Mouse (Mus musculus) CH12.LX (cell line): Measurements from ENCODE around the gene Sall1. TPM values are rescaled to one million over a fixed set of nuclear protein-coding genes. Genes with fewer than 3 reads are reported as not detected.

Experiments used
- DNase-seq: peaks from one replicate; pipeline ENCODE4 v3.0.0-alpha.2; 2013; ENCODE audit errors: extremely low read depth
- H3K27ac ChIP-seq: 2 replicates; pipeline ENCODE4 v1.5.1; 2012; ENCODE audit warnings: low read depth, mild to moderate bottlenecking, control low read depth, moderate library complexity; ENCODE audit not compliant: insufficient read depth
- H3K27me3 ChIP-seq: replicated peaks from 2 replicates; pipeline ENCODE3; 2012; ENCODE audit warnings: inconsistent platforms
- H3K36me3 ChIP-seq, 2 experiments: replicated peaks in 1 of 2; 2 replicates each; pipeline versions ENCODE3 to v1.6.1; 2012; ENCODE audit warnings: inconsistent platforms in 1 of 2, low read length in 1 of 2, mild to moderate bottlenecking in 1 of 2, mixed read lengths in 1 of 2, moderate library complexity in 1 of 2; ENCODE audit not compliant: control insufficient read depth in 1 of 2, insufficient read depth in 1 of 2
- H3K4me1 ChIP-seq, 2 experiments: 2 replicates each; pipeline ENCODE4 v1.6.1; 2012; ENCODE audit warnings: inconsistent platforms in 1 of 2, moderate library complexity in 1 of 2; ENCODE audit not compliant: insufficient read depth in 2 of 2, control insufficient read depth in 1 of 2
- H3K4me2 ChIP-seq: 2 replicates; pipeline ENCODE4 v1.6.1; 2012; ENCODE audit warnings: low read depth, mild to moderate bottlenecking, control low read depth; ENCODE audit not compliant: poor library complexity, insufficient read depth, severe bottlenecking
- H3K4me3 ChIP-seq, 3 experiments: fragments of 150-350 bp in 1 of 3; sonication (generic) in 1 of 3; replicated peaks in 1 of 3; 2 replicates each; pipeline versions ENCODE3 to v1.5.1; 2011 to 2012; ENCODE audit warnings: low read depth in 2 of 3, low read length in 2 of 3, mild to moderate bottlenecking in 2 of 3, moderate library complexity in 2 of 3, control low read depth in 1 of 3, improper control_type of control experiment in 1 of 3, inconsistent platforms in 1 of 3, mixed read lengths in 1 of 3; ENCODE audit not compliant: poor library complexity in 1 of 3
- H3K79me2 ChIP-seq: replicated peaks from 2 replicates; pipeline ENCODE4 v1.6.1; 2012; ENCODE audit warnings: mild to moderate bottlenecking, moderate library complexity; ENCODE audit not compliant: control insufficient read depth, poor library complexity, insufficient read depth, severe bottlenecking; ENCODE audit errors: extremely low read depth
- H3K9ac ChIP-seq: 2 replicates; pipeline ENCODE4 v1.6.1; 2012; ENCODE audit warnings: low read depth, mild to moderate bottlenecking, control low read depth, moderate library complexity; ENCODE audit not compliant: insufficient read depth
- H3K9me3 ChIP-seq: replicated peaks from 2 replicates; pipeline ENCODE3; 2012; ENCODE audit warnings: low read length, inconsistent platforms, mixed read lengths
- BHLHE40 ChIP-seq: IDR thresholded peaks from 2 replicates; pipeline ENCODE4 v1.6.1; 2011; ENCODE audit warnings: mild to moderate bottlenecking, low read depth, low read length, improper control_type of control experiment
- CHD1 ChIP-seq: IDR thresholded peaks from 2 replicates; pipeline ENCODE4 v1.6.1; 2012; ENCODE audit warnings: low read depth, low read length, improper control_type of control experiment, inconsistent platforms
- E2F4 ChIP-seq: IDR thresholded peaks from 2 replicates; pipeline ENCODE4 v1.6.1; 2011; ENCODE audit warnings: low read depth, low read length, improper control_type of control experiment; ENCODE audit not compliant: insufficient replicate concordance
- GABPA ChIP-seq: IDR thresholded peaks from 2 replicates; pipeline ENCODE4 v1.6.1; 2012; ENCODE audit warnings: low read depth, low read length, improper control_type of control experiment, inconsistent platforms; ENCODE audit not compliant: insufficient replicate concordance
- JUN ChIP-seq: IDR thresholded peaks from 2 replicates; pipeline ENCODE4 v1.6.1; 2011; ENCODE audit warnings: low read depth, mild to moderate bottlenecking, low read length, improper control_type of control experiment, moderate library complexity; ENCODE audit not compliant: insufficient read depth
- KAT2A ChIP-seq: IDR thresholded peaks from 2 replicates; pipeline ENCODE4 v1.6.1; 2012; ENCODE audit warnings: low read length, improper control_type of control experiment, inconsistent platforms; ENCODE audit not compliant: insufficient replicate concordance
- MAZ ChIP-seq: IDR thresholded peaks from 2 replicates; pipeline ENCODE4 v1.6.1; 2012; ENCODE audit warnings: low read depth, mild to moderate bottlenecking, inconsistent platforms, low read length, improper control_type of control experiment, moderate library complexity
- MEF2A ChIP-seq: IDR thresholded peaks from 2 replicates; pipeline ENCODE4 v1.6.1; 2014; ENCODE audit warnings: low read depth, mild to moderate bottlenecking, inconsistent platforms, low read length, improper control_type of control experiment, borderline replicate concordance
- MXI1 ChIP-seq: IDR thresholded peaks from 2 replicates; pipeline ENCODE4 v1.6.1; 2011; ENCODE audit warnings: mild to moderate bottlenecking, low read depth, low read length, improper control_type of control experiment
- MYC ChIP-seq: IDR thresholded peaks from 2 replicates; pipeline ENCODE4 v1.6.1; 2011; ENCODE audit warnings: low read depth, mild to moderate bottlenecking, improper control_type of control experiment, low read length
- RAD21 ChIP-seq: IDR thresholded peaks from 2 replicates; pipeline ENCODE4 v1.6.1; 2011; ENCODE audit warnings: low read depth, mild to moderate bottlenecking, low read length, improper control_type of control experiment, moderate library complexity
- RCOR1 ChIP-seq: conservative IDR thresholded peaks from 2 replicates; pipeline ENCODE4 v1.6.1; 2012; ENCODE audit warnings: low read depth, mild to moderate bottlenecking, inconsistent platforms, low read length, improper control_type of control experiment
- SMC3 ChIP-seq: IDR thresholded peaks from 2 replicates; pipeline ENCODE4 v1.6.1; 2011; ENCODE audit warnings: low read depth, low read length, improper control_type of control experiment
- TBP ChIP-seq: conservative IDR thresholded peaks from 2 replicates; pipeline ENCODE4 v1.6.1; 2011; ENCODE audit warnings: low read depth, low read length, improper control_type of control experiment
- USF2 ChIP-seq: conservative IDR thresholded peaks from 2 replicates; pipeline ENCODE4 v1.6.1; 2011; ENCODE audit warnings: low read depth, low read length, improper control_type of control experiment
- ZKSCAN1 ChIP-seq: IDR thresholded peaks from 2 replicates; pipeline ENCODE4 v1.6.1; 2012; ENCODE audit warnings: low read depth, inconsistent platforms, low read length, improper control_type of control experiment, borderline replicate concordance
- ZNF384 ChIP-seq: IDR thresholded peaks from 2 replicates; pipeline ENCODE4 v1.6.1; 2012; ENCODE audit warnings: low read depth, low read length, improper control_type of control experiment, inconsistent platforms
- dilution Hi-C: fragments of 300-500 bp; cut with MboI; formaldehyde crosslinking; loops from 2 replicates; pipeline ENCODE4 v1.14.3; 2020; ENCODE audit warnings: low sequenced_read_pairs; ENCODE audit not compliant: extremely low pct_unique_long_range_greater_than_20kb, extremely low pct_ligation_motif_present
- in situ Hi-C: fragments of 300-500 bp; cut with MboI; formaldehyde crosslinking; loops from 3 replicates; pipeline ENCODE4 v1.14.3; 2019; ENCODE audit warnings: low sequenced_read_pairs, low pct_ligation_motif_present, low pct_unique_long_range_greater_than_20kb, mixed read lengths
- polyA plus RNA-seq: library from polyadenylated mRNA; unstranded; fragments of >175 nt; gene quantifications from 2 replicates; pipeline ENCODE4 v1.2.1, GENCODE M21; 2012; ENCODE audit warnings: low read depth; ENCODE audit not compliant: insufficient read length
- total RNA-seq, 2 experiments: library from RNA; depleted of rRNA; stranded (reverse); fragments of 300-350 nt in 1 of 2; fragments of >200 nt in 1 of 2; gene quantifications; 2 replicates each; pipeline ENCODE4 v1.2.3; 2012 to 2014

The Sall1 gene
- total and polyA plus RNA-seq, 3 experiments: not detected

- H3K9ac ChIP-seq: no peak overlapping the region
- TF ChIP-seq SMC3: no peak
- TF ChIP-seq ZKSCAN1: no peak
- TF ChIP-seq GABPA: no peak
- no peak for TF ChIP-seq ZNF384
- no peak for TF ChIP-seq MXI1
- no peak for TF ChIP-seq MEF2A
- TF ChIP-seq CHD1: no peak
- TF ChIP-seq E2F4: no peak
- TF ChIP-seq JUN: no peak
- TF ChIP-seq RCOR1: no peak
- TF ChIP-seq RAD21: no peak
- TF ChIP-seq MAZ: no peak
- no peak for TF ChIP-seq BHLHE40
- no peak for TF ChIP-seq KAT2A
- no peak for TF ChIP-seq TBP
- H3K4me1 ChIP-seq: peaks cover 0 to 3% of the 10 kb centered on the region in 2 experiments; a peak in 1 of 4 replicates
- H3K36me3 ChIP-seq: no peaks in the 10 kb centered on the region
- H3K27me3 ChIP-seq: no peaks in the 10 kb centered on the region
- H3K9me3 ChIP-seq: peaks cover 34% of the 10 kb centered on the region
- in situ Hi-C loops: no loop called here
- H3K4me2 ChIP-seq: no peak overlapping the region
- dilution Hi-C loops: no loop called here
- H3K79me2 ChIP-seq: no peaks in the 10 kb centered on the region
- H3K4me3 ChIP-seq: no peak overlapping the region
- no peak for DNase-seq
- no peak overlapping the region for H3K27ac ChIP-seq
Observed at GRCm38 (mm10) chr8:89052880-89053279, 8.9 kb upstream of the Sall1 start.

- Histone ChIP-seq H3K4me2 (no peak overlapping the region), H3K27me3 (no peaks in the 10 kb centered on the region), H3K9me3 (peaks cover 53% of the 10 kb centered on the region), H3K27ac (no peak overlapping the region), H3K36me3 (no peaks in the 10 kb centered on the region), H3K4me3 (no peak overlapping the region), H3K4me1 (peaks cover 0 to 3% of the 10 kb centered on the region in 2 experiments; a peak in 1 of 4 replicates), H3K9ac (no peak overlapping the region), H3K79me2 (no peaks in the 10 kb centered on the region)
- DNase-seq: no peak
- dilution Hi-C loops: no loop called here
- no peak for TF ChIP-seq USF2
- no peak for TF ChIP-seq JUN
- TF ChIP-seq TBP: no peak
- no peak for TF ChIP-seq ZNF384
- no peak for TF ChIP-seq MYC
- in situ Hi-C loops: no loop called here
Observed at GRCm38 (mm10) chr8:89046639-89047348, 2.8 kb upstream of the Sall1 start.
